Mouse (Mus musculus) heart, postnatal 0 days (tissue): Measurements from ENCODE around the gene Nanp.

Experiments used
- CTCF ChIP-seq: IDR thresholded peaks from 2 replicates; pipeline ENCODE4 v1.5.1; 2016; ENCODE audit warnings: antibody characterized with exemption, control low read depth, low read depth
- EP300 ChIP-seq: IDR thresholded peaks from 2 replicates; pipeline ENCODE4 v1.6.1; 2016; ENCODE audit warnings: antibody characterized with exemption, low read depth

GRCm38 (mm10) chr2:150985359-150985758 is 53.8 kb downstream of the Nanp start:
- TF ChIP-seq CTCF (no peak), EP300 (no peak)
